Mouse (Mus musculus): ENCODE results near the gene Itsn2.
"Not testable (repeated sequence)": the region's sequence is repeated elsewhere in the genome, so short reads cannot be mapped to it uniquely, and the experiment has no call there.

The Itsn2 gene

DNA sequence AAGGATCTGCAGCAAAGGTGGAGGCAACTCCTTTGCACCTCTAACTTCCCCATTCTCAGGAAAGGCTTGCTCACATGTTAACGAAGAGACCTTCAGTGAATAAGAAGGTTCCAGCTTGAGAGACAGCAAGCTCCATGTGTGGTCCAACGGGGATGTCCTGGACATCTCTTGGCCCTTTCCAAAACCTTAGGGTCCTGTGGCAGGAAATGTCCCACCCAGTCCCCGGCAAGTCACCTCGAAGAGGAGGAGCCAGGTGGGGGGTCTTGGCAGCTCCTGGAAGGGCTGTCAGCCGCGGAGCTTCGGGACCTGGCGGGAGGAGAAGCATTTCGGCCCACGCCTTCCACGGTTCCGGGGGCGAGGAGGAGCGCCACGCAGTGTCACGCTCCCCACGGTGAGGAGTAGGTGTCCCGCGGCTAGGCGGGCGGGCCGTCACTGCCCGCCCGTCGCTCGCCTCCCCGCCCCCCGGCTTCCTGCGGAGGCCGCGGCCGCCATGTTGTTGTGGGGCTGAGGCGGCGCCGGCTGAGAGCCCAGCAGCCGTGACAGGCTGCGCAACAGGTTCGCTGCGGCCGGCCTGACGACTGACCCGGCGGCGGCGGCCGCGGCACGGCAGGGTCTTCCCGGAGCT, at the start of gene Itsn2, which contains the start of gene Gm3625:
Gene Itsn2, plus strand, starts transcription at position 98 of the 625 bp plus-strand sequence.
Gene Gm3625, minus strand, starts transcription at position 387 of the 625 bp plus-strand sequence.
- DNase-seq, result peak; percentile 51 to 73

DNA sequence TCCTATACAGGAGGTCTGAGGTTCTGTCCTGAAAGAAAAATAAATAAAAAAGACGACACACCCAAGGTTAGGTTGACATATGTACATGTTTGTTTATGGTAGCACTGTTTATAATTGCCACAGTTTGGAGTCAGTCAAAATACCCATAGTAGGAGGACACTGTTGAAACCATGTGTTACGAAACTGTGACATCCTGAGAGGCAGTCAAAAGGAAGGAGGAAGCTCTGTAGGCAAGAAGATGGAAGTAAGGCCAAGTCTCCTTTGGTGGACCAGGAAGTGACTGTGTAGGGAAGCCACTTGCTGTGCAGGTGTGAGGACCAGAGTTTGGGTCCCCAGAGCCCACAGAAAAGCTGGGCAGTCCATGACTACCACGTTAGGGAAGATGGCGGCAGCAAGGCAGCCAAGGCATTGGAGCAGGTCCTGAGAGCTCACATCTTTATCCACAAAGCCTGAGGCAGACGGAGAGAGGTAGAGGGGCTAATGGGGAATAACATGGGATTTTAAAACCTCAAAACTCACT, 48.0 kb upstream of the Itsn2 start:
- DNase-seq, result no peak

DNA sequence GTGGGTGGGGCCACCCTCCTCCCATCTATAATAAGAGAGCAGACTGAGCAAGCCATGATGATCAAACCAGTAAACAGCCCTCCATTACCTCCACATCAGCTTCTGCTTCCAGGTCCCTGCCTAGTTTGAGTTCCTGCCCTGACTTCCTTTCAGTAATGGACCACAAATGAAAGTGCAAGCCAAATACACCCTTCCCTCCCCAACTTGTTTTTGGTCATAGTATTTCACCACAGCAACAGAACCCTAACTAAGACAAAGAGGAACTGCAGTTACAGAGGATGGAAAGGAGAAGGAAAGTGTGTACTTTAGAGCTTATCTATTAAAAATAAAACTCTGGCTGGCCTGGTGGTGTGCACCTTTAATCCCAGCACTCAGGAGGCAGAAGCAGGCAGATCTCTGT, 47.0 kb upstream of the Itsn2 start:
- DNase-seq, result no peak

DNA sequence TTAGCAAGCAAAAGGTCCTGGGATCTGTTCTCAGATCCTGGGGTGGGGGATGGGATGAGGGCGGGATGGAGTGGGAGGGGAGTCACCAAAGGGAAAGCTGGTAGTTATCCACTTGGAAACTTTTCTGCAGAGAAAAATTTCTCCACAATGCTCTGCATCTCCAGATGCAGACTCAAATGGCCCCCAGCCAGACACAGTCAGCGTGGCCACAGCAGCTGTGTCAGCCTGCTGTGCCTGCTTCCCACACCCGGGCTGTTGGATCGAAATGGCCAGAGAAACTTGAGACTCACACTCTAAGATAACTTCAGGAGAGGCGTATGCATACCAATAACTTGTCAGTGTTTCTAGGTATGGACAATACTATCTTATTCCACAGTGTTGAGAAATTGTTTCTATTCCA, 45.9 kb upstream of the Itsn2 start:
- no peak for DNase-seq

DNA sequence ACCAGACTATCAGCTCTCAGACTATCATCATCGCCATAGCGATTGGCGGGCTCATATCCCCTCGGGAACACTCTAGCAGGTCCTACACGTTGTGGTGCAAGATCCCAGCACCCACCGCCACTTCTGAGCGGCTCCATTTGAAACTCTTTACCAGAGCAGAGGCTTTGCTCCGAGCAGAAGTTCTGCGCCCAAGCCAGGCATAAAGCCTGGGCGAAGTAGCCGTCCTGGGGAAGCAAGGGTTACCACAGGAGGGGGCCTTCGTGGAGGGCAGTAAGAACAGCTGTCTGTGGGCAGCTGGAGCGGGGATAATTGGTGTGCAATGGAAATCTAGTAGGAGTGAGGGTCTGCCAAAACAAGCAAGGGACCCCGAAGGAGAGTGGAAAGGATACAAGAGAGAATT, 44.9 kb upstream of the Itsn2 start:
- no peak for DNase-seq

DNA sequence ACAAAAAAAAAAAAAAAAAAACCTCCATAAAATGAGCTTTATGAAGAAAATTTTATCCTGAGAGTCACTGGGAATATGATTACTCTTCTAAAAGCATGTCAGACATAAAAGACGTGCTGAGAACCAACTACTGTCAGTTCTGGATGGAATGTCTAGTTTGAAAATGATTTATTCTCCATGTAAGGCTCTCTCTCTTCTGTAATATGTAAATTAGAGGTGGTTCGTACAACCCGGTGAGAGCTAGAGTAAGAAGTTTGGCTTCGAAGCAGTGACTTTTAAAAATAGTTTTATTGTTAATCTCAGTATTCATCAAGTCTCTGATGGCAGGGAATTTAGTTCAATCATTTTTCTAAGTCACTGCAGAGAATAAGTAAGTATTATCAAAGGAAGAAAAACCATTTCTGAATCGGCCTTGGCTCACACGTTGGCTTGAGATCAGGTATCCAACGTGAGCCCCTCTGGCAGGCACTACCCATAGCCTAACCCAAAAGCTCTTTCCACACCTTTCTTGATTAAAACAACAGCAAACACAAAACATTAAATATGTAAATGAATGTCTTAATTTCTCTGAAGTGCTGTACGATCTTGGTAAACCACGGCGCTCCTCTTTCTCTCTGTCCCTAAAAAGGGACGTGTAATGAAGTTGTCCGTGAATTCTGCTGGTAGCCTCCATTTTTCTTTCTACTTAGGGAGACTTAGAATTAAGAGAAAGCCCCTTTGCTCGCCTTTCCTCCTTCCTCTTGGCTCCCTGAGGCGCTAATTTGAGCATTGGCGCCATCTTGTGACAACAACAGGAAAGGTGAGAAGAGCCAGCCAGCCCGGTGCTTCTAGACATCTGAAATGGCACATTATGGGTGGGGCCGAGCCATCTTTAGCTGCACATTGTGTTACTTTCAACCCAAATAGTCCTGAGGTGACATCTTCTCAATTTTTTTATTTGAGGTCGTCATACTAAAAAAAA, 44.1 kb upstream of the Itsn2 start:
- DNase-seq, result peak; percentile 52 to 72

DNA sequence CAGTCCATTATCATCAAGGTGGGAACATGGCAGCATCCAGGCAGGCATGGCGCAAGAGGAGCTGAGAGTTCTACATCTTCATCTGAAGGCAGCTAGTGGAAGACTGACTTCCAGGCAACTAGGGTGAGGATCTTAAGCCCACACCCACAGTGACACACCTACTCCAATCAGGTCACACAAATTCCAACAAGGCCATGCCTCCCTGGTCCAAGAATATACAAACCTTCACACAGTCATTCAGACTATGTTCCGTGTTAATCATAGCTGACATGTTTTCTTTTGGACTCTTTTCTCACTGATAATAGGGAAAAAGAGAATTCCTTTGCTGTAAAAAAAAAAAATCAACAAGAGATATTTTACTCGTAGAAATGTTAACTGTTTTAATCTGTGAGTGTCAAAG, 38.7 kb upstream of the Itsn2 start:
- DNase-seq, result not testable (repeated sequence)

DNA sequence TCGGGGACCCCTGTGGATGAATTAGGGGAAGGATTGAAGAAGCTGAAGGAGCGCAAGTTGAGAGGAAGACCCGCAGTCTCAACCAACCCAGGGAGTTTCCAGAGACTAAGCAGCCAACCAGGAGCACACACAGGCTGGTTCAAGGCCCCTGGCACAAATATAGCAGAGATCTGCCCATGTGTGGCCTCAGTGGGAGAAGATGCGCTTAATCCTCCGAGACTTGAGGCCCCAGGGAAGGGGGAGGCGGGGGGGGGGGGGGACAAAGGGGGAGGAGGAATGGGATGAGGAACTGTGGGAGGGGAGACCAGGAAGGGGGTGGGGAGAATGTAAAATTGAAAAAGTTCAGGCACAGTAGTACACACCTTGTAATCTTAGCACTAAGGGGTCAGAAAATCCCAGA, 37.0 kb upstream of the Itsn2 start:
- no peak for DNase-seq

DNA sequence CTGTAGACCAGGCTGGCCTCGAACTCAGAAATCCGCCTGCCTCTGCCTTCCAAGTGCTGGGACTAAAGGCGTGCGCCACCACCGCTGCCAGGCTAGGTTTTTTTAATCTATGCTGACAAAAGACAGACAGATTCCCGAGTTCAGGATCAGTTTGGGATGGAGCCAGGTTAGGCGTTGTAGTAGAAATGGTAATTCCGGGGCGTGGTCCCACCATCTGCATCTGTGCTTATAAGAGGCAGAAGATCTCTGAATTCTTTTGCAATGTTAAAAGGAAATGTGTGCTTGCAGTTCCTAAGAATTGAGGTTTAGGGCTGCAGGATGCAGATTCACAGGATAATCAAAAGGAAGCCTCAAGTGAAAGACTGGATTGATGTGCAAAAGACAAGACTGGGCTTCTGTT, 35.5 kb upstream of the Itsn2 start:
- no peak for DNase-seq

DNA sequence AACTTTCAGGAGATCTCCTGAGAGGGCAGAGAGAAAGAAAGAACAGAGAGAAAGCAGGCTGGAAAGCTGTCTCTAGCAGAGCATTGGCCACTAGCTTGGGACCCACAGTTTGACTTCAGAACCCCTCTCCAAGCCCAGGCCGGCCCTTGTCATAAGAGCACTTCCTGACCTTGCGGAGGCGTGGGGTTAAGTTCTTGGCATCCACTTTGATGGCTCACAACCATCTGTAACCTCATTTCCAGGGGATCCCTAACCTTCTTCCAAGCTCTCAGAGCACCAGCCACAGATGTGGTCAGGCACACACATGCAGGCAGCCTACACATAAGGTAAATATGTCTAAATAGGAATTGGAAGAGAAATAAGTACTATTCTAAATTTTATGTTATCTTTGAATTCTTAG, 35.0 kb upstream of the Itsn2 start:
- DNase-seq, result no peak

DNA sequence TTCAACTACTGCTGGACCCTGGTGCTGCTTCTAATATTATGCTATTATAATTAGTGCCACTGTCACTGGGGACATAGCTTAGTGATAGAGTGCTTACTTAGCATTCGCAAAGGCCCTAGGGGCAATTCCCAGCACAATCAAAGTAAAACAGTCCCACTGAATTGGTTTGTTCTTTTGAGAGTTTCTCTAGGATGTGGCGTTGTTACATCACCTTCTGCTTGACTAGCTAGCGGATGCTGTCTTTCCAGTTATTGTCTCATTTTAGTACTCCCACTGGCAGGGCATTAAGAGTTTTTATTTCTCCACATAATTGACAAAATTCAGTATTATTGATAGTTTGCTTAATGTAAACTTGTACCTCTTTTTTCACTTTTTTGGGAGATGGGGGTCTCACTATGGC, 34.4 kb upstream of the Itsn2 start:
- DNase-seq, result no peak

DNA sequence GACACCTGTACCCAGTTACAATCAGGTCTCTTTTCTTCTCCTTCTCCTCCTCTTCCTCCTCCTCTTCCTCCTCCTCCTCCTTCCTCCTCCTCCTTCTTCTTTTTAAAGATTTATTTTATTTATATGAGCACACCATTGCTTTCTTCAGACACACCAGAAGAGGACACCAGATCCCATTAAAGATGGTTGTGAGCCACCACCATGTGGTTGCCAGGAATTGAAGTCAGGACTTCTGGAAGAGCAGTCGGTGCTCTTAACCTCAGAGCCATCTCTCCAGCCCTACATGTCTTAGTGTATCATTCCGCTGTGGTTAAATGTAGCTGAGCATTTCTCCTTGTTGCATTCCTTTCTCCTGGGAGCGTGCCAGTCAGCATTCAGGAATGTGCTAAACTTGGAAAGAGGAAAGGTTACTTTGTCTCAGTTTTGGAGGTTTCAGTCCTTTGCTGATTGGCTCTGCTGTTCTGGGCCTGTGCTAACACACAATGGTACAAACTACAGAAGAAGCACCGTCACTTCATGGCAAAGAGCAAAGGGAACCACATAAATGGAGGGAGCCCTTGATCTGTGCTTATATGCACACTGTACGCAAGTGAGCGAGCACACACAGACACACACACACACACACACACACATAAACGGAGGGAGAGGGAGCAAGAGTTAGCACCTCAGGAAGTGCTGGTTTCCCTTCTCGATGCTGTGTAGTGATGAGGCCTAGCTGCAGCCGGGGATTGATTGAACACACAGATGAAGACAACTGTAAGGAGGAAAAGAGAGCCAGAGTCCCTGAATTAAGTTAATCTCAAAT, 33.8 kb upstream of the Itsn2 start:
- DNase-seq, result peak; percentile 44 to 51

DNA sequence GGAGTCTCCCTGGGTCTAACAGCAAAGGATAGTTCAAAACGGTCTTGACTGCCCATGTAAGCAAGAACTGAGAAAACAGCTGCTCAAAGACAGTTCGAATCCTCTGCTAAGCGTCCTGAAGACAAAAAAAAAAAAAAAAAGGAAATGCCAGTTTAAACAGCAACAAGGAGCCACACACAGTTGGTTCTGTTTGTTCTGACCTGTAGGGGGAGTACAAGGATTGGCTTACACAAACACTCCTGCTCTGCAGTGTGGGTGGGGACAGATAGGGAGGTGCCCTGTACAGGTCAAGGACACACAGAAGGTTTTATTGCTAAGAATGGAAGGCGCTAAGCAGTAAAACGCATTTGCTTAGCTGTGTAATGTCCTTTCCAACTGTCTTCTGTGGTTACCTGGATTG, 20.6 kb upstream of the Itsn2 start:
- DNase-seq, result peak; percentile 57 to 76

DNA sequence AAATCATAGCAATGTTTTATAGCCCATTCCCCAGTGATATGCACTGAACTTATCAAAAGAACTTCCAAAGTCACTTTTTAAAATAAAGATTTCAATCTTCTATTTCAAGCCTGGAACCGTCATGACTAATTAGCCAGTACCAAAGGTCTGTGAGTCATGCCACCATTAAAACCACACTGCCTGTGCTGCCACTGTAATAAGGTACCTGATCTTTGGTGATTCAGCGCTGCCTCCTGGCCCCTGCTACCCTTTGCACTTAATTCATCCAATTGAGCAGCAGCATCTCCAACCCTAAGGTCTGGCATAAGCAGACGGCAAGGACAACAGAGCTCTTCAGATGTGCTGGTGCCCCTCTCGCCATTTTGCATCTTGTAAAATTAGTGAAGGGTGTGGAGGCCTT, 18.4 kb upstream of the Itsn2 start:
- no peak for DNase-seq

DNA sequence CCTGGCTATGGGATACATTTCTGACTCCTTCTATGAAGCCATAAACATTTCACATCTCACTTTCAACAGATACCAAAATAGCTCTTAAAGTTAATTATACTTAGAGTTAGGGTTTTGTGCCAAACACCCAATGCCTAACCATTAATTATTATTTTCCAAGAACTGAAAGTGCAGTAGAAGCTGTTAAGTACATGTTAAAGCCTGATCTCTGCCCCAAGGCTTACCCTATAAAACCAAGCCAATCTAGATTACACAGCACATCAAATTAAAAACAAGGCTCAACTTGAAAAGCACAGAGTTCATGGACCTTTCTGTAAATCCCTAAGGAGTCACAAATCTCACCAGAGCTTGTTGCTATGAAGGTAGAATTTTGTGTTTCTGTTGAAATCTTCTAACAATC, 10.1 kb upstream of the Itsn2 start:
- DNase-seq, result peak in 1 of 2 experiments; percentile 54

DNA sequence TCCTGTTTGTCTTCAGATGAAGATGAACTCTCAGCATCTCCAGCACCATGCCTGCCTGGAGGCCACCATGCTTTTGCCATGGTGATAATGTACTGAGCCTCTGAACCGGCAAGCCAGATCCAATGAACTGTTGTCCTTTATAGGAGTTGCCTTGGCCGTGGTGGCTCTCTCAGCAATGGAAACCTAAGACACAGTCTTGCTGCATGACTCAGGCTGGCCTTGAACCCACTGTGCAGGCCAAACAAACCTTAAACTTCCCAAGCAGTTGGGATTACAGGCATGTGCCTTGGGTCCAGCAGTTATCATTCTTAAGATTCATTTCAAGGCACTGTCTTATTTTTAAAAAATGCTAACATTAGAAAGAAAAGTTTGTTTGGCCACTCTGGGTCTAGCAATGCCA, 4.6 kb upstream of the Itsn2 start:
- DNase-seq, result no peak

DNA sequence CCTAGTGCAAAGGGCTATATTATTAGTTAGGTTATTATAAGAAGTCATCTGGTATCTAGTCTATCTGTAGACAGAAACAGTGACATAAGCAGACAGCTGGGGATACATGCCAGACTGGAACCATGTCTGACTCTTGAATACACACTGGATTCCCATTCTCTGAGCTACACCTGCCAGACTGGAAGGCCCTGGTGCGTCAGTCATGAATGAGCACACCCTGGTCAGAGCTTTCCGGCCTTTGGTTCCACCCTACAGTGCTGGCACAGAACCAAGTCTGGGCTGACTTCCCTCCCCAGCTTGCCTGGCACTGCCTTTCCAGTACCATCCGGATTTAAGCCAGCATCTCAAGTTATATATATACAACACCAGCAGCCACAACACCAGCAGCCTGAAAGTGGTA, 3.8 kb upstream of the Itsn2 start:
- DNase-seq, result peak; percentile 82 to 84

DNA sequence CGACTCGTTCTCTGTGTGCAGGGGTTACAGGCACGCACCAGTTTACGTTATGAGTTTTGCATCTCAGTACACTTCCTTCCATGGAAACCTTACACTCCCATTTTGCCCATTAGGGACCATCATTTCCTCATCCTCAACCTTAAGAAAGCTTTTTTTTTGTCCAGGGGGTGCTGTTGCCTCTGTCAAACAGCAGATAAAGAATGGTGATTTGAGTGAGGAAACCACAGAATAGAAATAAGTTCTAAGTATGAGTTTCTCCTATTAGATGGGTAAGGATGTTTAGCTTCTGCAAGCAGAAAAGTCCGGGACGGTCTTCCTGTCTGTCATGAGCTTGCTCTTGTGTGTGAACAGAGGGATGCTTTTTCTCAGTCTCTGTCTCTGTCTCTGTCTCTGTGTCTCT, 413 bp upstream of the Itsn2 start:
- DNase-seq, result no peak

DNA sequence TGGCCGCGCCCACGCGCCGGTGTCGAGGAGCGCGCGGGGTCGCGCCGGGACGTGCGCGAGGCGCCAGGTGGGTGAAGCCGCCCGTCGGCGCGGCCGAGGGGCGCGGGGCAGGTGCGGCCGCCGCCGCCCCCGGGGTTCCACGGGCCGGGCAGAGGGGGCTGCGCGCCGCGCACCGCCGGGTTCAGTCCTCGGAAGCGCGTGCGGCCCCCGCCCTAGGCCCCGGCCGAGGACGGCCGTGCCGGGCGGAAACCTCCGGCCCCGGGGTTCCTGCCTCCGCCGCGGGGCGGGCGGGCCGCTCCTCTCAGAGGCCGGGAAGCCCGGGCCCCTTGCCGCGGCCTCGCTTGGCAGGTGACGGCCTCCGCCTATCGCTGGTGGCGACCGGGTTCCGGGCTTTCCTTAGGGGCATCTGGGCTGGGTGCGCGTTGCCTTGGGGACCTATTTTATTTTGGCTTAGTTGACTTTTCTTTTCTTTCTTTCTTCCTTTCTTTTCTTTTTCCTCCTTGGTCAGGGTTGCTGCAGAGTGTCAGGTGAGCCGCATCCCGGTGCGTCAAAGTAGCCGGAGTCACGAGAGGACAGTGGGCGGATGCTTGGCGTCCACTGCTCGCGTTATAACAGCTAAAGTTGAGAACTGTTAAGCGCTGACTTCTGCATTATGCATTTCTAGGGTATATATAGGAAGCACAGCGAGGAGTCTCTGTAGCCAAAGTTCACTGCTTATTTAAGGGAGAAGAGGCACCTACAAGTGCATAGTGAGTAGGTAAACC, 910 bp downstream of the Itsn2 start:
- peak; percentile 33 to 55 for DNase-seq

DNA sequence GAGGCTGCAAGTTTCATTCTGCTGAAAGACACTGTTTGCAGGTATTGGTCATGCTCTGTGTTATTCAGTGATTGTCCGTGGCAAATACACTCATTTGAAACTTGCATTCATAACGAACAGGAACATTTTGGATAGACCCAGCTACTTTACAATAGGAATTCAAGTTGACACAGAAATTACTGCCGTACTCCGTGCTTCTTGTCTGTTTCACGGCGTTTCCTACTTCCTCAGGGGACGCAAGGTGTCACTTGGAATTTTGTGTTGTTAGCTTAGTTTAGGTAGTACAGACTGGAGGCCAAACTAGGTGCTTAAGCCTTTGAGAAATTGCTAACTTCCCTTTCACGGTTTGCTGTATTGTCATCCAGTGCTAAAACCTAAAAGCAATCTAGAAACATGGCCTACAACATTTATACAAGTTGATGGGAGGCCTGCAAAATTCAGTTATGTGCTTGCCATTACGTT, 1.5 kb downstream of the Itsn2 start:
- no peak for DNase-seq

DNA sequence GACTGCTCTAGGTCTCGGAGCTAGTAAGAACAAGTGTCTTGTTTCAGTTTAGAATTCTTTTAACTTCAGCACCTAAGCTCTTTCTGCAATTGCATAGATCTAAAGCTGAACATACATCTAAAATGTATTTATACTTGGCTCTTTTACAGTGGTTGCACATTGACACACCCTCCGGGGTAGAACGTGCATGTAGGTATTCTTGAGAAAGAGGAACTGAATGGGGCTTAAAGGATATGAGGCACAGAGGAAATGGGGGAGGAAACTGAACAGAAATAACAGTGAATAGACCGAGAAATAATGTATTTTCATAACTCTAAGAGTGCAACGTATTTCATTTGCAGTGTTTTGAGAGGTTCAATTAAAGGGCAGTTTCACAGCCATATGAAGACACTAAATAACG, 2.6 kb downstream of the Itsn2 start:
- DNase-seq, result no peak
